Mouse (Mus musculus): ENCODE measurements around the gene Aanat. TPM values are rescaled to one million over a fixed set of nuclear protein-coding genes. Genes with fewer than 3 reads are reported as not detected.
A peak's percentile ranks its signal among the peaks of the same experiment; 100 is the strongest.
"Not testable (repeated sequence)": the region's sequence is repeated elsewhere in the genome, so short reads cannot be mapped to it uniquely, and the experiment has no call there.

Aanat gene
- polyA plus RNA-seq, 1 experiment from 2014 or later: not detected

DNA sequence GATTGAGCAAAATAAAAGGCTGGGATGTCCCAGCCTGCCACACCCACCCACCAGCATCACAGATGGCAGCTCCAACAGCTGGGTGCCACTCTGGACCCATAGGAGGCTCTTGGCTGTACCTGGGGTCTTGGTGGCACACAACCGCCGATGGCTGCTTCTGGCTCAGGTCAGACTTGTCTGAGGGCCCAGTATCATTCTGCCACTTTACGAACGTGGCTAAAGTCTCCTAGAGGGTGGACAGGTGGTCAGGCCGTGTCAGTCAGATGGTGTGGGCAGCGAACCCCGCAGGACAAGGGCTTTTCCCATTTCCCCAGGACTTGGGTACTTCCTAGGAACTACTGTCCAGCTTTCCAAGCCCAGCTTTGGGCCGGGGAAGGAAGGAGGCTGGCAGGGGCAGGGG lies 14.9 kb downstream of the Aanat start:
- Histone ChIP-seq H3K27me3 (ENCODE audit: poor library complexity, severe bottlenecking) (no peaks in the 10 kb centered on the region), H3K4me3 (no peak overlapping the region), H3K4me1 (no peaks in the 10 kb centered on the region), H3K9me3 (no peaks in the 10 kb centered on the region), H3K27ac (no peak overlapping the region), H3K36me3 (replicated peaks) (peaks cover 21% of the 10 kb centered on the region; the same call in 1 of the 2 replicates)
- no peak for DNase-seq (ENCODE audit: extremely low spot score, low spot score)
- WGBS: 93% methylated on average over 8 of the region's 8 CpGs

DNA sequence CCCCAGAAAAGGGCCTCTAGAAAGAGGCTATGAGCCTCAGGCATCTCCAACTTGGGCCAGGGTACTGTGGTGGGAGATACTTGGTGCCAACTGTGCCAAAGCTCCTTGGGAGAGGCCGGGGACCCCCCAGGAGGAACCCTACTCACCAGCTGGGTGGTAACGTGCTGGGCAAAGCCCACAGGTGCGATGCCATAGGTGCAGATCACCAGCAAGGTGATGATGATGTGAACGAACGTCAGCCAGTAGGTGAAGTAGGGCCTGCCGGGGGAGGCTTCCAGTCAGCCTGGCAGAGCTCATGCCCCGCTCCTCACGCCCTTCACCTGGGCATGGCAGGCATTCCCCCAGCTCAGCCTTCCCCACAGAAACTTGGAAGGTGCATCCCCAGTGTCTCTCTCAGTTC lies 15.8 kb downstream of the Aanat start:
- Histone ChIP-seq H3K27ac (no peak overlapping the region), H3K9me3 (no peaks in the 10 kb centered on the region), H3K4me3 (no peak overlapping the region), H3K36me3 (replicated peaks) (peaks cover 21% of the 10 kb centered on the region; the same call in 1 of the 2 replicates), H3K4me1 (no peaks in the 10 kb centered on the region), H3K27me3 (ENCODE audit: poor library complexity, severe bottlenecking) (no peaks in the 10 kb centered on the region)
- 88% methylated on average over 8 of the region's 8 CpGs for WGBS
- no peak for DNase-seq (ENCODE audit: extremely low spot score, low spot score)

DNA sequence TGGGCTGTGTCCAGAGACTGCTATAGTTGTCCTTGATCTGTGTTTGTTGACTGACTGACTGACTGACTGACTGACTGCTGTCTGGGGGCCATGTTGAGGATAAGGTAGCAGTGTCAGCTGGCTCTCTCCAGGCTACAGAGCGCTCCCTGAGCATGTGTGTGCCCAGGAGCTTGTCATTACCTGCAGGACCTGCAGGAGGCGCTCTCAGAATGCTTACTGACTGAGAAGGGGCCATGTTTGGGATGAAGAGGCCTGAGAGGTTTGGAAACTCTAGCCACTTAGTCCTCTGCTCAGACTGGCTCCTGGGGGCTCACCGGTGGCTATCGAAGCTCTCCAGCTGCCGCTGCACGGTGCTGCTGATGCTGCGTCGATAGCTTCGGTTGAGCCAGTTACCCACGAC lies 17.1 kb downstream of the Aanat start:
- Histone ChIP-seq H3K4me1 (no peaks in the 10 kb centered on the region), H3K27ac (no peak overlapping the region), H3K9me3 (no peaks in the 10 kb centered on the region), H3K27me3 (ENCODE audit: poor library complexity, severe bottlenecking) (no peaks in the 10 kb centered on the region), H3K4me3 (no peak overlapping the region), H3K36me3 (replicated peaks) (peaks cover 18% of the 10 kb centered on the region; the same call in 1 of the 2 replicates)
- 90% methylated on average over 10 of the region's 10 CpGs for WGBS
- DNase-seq (ENCODE audit: extremely low spot score, low spot score): no peak

DNA sequence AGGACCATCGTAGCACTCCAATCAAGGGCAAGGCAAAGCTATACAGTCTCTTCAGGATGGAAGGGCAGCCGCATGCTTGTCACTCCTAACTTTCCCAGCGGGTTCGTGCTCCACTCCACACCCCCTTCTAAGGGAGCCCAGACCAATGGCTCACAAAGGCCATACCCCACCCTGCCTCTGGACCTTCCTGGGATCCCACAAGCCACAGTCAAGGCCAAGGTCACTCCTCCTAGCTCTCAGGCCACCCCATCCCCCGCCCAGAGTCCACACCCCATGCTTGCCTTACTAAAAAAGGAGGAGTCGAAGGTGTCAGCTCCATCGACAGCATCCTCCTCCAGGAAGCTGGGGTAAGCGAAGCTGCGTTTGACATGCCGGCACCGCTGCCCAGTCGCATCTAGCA lies 17.9 kb downstream of the Aanat start:
- Histone ChIP-seq H3K27me3 (ENCODE audit: poor library complexity, severe bottlenecking) (no peaks in the 10 kb centered on the region), H3K9me3 (no peaks in the 10 kb centered on the region), H3K4me1 (peaks cover 4% of the 10 kb centered on the region; the same call in 1 of the 2 replicates), H3K4me3 (no peak overlapping the region), H3K27ac (no peak overlapping the region), H3K36me3 (replicated peaks) (peaks cover 14% of the 10 kb centered on the region; the same call in 1 of the 2 replicates)
- no peak for DNase-seq (ENCODE audit: extremely low spot score, low spot score)
- WGBS: 93% methylated on average over 12 of the region's 12 CpGs

DNA sequence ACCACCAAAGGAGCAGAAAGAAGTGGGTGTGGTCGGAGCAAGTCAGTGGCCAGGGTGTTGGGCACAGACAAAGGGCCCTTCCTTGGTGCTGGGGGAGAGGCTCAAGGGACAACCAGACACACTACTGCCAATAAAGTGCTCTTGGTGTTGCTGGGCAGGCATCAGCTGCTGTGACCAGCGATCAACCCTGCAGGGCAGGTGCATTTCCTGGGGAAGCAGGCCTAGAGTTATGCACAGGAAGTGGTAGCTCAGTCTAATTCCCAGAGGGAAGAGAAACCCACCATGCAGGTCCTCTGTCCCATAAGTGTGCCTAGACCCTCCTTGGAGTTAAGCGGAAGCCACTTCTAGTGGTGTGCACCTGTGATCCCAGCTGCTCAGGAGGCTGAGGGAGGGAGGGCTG lies 21.5 kb downstream of the Aanat start:
- H3K27ac ChIP-seq: no peak overlapping the region
- peaks cover 9% of the 10 kb centered on the region; the same call in 1 of the 2 replicates for H3K4me1 ChIP-seq
- no peaks in the 10 kb centered on the region for H3K9me3 ChIP-seq
- 99% methylated on average over 3 of the region's 3 CpGs for WGBS
- H3K4me3 ChIP-seq: no peak overlapping the region
- no peak for DNase-seq (ENCODE audit: extremely low spot score, low spot score)
- H3K36me3 ChIP-seq (replicated peaks): peaks cover 10% of the 10 kb centered on the region; the same call in 1 of the 2 replicates
- H3K27me3 ChIP-seq (ENCODE audit: poor library complexity, severe bottlenecking): no peaks in the 10 kb centered on the region

DNA sequence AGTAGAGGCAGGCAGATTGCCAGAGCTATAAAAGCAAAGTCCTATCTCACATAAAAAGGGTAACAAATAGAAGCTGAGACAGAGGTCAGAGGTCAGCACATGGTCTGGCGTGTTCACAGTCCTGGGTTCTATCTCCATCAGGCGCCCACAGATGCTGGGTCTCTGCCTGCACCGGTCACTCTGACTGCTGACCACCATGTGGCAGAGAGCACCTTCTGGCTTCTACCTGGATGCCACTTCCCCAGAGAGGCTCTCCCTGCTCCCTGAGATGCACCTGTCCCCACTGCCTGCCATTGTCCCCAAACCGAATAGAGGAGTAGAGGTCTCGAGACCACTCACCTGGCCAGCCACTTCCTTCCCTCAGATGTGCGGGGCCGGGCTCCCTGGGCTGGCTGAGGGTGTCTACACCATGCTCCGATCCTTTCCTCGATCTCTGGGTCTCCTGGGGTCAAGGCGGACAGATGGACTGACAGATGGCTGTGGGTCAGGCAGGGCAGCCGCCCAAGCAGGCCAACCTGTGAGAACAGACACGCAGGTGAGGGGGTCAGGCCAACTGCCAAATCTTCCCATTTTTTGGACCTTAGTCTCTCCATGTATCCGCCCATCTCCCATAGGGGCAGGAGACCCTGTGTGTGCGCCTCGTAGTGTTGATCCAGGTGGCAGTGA lies 23.9 kb downstream of the Aanat start:
- Histone ChIP-seq H3K27ac (no peak overlapping the region), H3K9me3 (no peaks in the 10 kb centered on the region), H3K27me3 (ENCODE audit: poor library complexity, severe bottlenecking) (no peaks in the 10 kb centered on the region), H3K4me3 (no peak overlapping the region), H3K4me1 (peaks cover 15% of the 10 kb centered on the region; the same call in 1 of the 2 replicates), H3K36me3 (replicated peaks) (0 out of 2 replicates have a peak, but pooled peaks cover 3% of the 10 kb centered on the region)
- 91% methylated on average over 15 of the region's 15 CpGs for WGBS
- DNase-seq (ENCODE audit: extremely low spot score, low spot score): no peak

DNA sequence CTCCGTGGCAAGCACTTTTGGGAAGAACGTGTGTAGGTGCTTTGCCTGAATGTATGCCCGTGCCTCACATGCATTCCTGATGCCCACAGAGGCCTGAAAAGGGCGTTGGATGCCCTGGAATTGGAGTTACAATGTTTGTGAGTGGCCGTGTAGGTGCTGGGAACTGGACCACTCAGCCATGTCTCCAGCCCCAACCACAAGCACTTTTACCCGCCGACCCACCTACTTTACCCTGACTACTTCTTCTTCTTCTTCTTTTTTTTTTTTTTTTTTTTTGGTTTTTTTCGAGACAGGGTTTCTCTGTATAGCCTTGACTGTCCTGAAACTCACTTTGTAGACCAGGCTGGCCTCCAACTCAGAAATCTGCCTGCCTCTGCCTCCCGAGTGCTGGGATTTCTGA lies 24.9 kb downstream of the Aanat start:
- H3K36me3 ChIP-seq (replicated peaks); H3K27ac ChIP-seq; DNase-seq (ENCODE audit: extremely low spot score, low spot score); H3K9me3 ChIP-seq; H3K27me3 ChIP-seq (ENCODE audit: poor library complexity, severe bottlenecking); H3K4me3 ChIP-seq: not testable (repeated sequence)
- H3K4me1 ChIP-seq: peaks cover 26% of the 10 kb centered on the region
- 90% methylated on average over 9 of the region's 9 CpGs for WGBS

DNA sequence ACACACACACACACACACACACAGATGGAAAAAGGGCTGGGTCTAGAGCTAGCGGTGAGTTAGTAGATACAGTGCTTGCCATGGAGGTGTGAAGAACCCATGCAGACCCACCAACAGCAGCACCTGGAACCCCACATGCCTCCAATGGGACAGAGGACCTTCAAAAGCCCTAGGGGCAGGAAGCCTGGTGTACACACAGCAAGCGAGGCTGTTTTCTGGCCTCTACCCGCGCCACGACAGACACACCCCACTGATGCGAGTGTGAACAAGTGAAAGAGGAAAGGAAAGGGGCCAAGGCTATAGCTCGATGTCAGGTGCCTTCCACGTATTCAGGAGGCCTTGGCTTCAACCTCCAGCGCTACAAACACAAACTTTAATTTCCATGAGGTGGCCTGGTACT lies 25.7 kb downstream of the Aanat start:
- Histone ChIP-seq H3K4me1 (peaks cover 33% of the 10 kb centered on the region), H3K27me3 (ENCODE audit: poor library complexity, severe bottlenecking) (no peaks in the 10 kb centered on the region), H3K4me3 (no peak overlapping the region), H3K9me3 (no peaks in the 10 kb centered on the region), H3K27ac (no peak overlapping the region), H3K36me3 (replicated peaks) (no peaks in the 10 kb centered on the region)
- 92% methylated on average over 9 of the region's 9 CpGs for WGBS
- DNase-seq (ENCODE audit: extremely low spot score, low spot score): no peak

DNA sequence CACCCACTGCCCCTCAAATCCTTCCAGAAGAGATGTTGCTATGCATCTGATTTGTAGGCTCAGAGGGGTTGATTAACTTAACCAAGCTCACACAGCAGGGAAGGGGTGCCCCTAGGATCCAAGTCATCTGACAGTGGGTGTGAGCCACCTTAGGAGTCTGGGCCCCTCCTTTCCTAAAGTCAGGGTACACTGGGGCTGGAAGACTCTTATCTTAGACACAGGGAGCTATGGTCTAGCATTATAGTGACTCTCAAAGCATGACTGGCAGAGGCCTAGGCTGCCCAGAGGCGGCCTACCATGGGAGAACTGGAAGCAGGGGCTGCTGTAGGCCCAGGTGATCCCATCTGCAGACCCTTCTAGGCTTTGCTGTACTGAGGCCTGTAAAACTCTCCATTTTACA lies 26.3 kb downstream of the Aanat start:
- Histone ChIP-seq H3K9me3 (no peaks in the 10 kb centered on the region), H3K4me1 (peaks cover 34% of the 10 kb centered on the region), H3K27me3 (ENCODE audit: poor library complexity, severe bottlenecking) (no peaks in the 10 kb centered on the region), H3K36me3 (replicated peaks) (no peaks in the 10 kb centered on the region), H3K4me3 (no peak overlapping the region), H3K27ac (no peak overlapping the region)
- 91% methylated on average over 1 of the region's 1 CpGs for WGBS
- no peak for DNase-seq (ENCODE audit: extremely low spot score, low spot score)

DNA sequence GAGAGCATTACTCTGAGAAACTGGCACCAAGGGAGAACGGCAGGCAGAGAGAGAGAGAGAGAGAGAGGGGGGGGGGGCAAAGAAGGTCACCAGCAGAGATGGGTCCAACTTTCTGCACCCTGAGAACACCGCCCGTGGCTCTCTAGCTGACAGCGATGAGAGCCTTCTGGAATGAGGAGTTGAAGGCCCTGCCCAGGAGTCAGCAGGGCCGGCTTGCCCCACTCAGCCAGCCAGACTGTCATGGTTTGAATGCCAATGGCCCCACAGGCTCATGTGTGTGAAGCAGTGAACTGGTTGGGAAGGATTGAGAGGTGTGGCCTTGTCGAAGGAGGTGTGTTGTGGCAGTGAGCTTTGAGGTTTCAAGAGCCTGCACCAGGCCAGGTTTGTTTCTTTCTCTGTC lies 27.0 kb downstream of the Aanat start:
- H3K9me3 ChIP-seq: no peaks in the 10 kb centered on the region
- peaks cover 36% of the 10 kb centered on the region for H3K4me1 ChIP-seq
- no peak overlapping the region for H3K27ac ChIP-seq
- no peaks in the 10 kb centered on the region for H3K36me3 ChIP-seq (replicated peaks)
- H3K27me3 ChIP-seq (ENCODE audit: poor library complexity, severe bottlenecking): no peaks in the 10 kb centered on the region
- no peak for DNase-seq (ENCODE audit: extremely low spot score, low spot score)
- no peak overlapping the region for H3K4me3 ChIP-seq
- WGBS: 92% methylated on average over 6 of the region's 6 CpGs

DNA sequence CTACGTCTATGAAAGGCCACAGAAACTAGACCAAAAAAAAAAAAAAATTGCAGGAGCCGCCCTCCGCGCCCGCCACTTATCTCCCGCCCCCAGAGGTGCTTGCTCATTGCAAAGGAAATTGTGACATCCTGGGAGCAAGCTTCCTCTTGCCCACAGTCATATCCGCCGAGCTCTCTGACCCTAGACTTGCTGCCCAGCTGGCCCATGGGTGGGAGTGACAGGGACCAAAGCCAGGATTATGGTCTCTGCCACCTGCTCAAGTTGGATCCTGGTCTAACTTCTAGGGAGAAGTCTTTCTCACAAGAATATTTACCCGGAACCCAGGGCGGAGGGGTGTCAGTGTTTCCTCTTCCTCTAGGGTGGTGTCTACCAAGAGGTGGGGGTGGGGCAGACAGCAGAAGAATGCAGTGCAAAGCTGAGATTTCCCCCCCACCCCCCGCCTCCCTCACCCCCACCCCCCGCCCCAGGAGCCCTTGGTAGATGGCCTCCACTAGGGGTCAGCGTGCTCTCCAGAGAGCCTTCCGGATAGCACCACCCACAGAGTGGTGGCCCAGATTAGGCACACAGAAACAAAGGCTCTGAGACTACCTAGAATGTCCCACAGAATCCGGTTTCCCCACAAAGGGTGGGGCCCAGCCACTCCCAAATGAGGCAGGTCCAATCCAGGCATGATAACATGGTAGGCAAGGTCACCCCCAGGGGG lies 29.7 kb downstream of the Aanat start:
- Histone ChIP-seq H3K36me3 (replicated peaks) (no peaks in the 10 kb centered on the region), H3K9me3 (no peaks in the 10 kb centered on the region), H3K4me1 (peaks cover 45% of the 10 kb centered on the region), H3K27ac (peak overlapping the region; percentile 61), H3K27me3 (ENCODE audit: poor library complexity, severe bottlenecking) (peaks cover 6% of the 10 kb centered on the region), H3K4me3 (peak overlapping the region; percentile 8; the same call in 1 of the 2 replicates)
- WGBS: 53% methylated on average over 15 of the region's 15 CpGs
- DNase-seq (ENCODE audit: extremely low spot score, low spot score): no peak

DNA sequence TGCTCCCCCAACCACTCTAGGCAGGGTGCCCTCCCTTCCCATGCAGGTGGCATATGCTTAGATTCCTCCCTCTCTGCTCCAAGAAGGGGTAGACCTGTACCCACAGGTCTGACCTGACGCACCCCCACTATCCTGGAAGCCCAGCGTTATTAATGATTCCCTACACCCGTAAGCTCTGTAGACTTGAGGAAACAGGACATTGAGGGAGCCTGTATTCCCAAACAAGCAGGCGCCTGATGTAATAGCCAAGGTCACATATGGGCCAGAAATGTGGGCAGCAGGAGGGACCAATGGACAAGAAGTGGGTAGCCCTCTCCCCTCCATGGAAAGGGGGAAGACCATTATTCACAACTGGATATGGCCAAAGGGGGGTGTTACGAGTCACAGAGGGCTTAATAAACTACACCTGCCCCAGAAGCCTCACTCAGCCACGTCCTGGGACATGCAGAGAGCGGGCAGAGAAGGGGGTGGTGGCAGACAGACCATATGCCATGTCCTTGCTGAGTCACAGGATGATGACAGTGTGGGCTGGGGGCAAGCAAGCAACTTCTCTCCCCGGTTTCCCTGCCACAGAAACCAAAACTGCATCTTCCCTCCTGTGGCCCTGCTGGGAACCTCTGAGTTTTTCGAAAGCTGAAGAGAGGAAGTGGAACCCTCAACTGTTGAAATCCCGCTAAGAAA lies 30.3 kb downstream of the Aanat start:
- WGBS: 80% methylated on average over 10 of the region's 10 CpGs
- H3K36me3 ChIP-seq (replicated peaks): no peaks in the 10 kb centered on the region
- peaks cover 52% of the 10 kb centered on the region for H3K4me1 ChIP-seq
- no peak overlapping the region for H3K4me3 ChIP-seq
- no peak for DNase-seq (ENCODE audit: extremely low spot score, low spot score)
- no peaks in the 10 kb centered on the region for H3K9me3 ChIP-seq
- peak overlapping the region; percentile 61 for H3K27ac ChIP-seq
- H3K27me3 ChIP-seq (ENCODE audit: poor library complexity, severe bottlenecking): peaks cover 10% of the 10 kb centered on the region

DNA sequence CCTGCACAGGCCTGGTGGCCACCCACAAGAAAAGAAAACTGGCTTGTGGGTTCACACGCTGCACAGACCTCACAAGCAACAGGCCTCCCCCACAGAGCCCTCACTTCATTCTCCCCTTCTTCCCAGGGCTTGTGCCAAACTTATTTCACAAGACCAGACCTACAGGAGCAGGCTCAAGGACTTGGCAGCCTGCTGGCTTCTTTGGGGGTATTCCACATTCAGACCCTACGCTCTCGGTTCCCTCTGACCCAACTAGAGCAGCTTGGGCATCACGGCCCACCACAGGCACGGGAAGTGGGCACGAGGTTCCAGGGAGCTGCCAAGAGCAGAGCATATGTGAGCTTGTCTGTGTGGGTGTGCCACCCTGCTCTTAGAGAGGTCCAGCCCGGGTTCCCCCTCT lies 31.4 kb downstream of the Aanat start:
- no peak overlapping the region for H3K4me3 ChIP-seq
- peaks cover 21% of the 10 kb centered on the region for H3K27me3 ChIP-seq (ENCODE audit: poor library complexity, severe bottlenecking)
- H3K4me1 ChIP-seq: peaks cover 62% of the 10 kb centered on the region
- no peaks in the 10 kb centered on the region for H3K36me3 ChIP-seq (replicated peaks)
- DNase-seq (ENCODE audit: extremely low spot score, low spot score): no peak
- H3K27ac ChIP-seq: peak overlapping the region; percentile 21; the same call in 1 of the 2 replicates
- H3K9me3 ChIP-seq: no peaks in the 10 kb centered on the region
- WGBS: 88% methylated on average over 7 of the region's 7 CpGs

Data from forebrain, embryonic 10.5 days (tissue).